Mouse (Mus musculus) bone marrow macrophage, adult 2 months (primary cell): Measurements from ENCODE around the gene Washc1.

Experiments used
- CTCF ChIP-seq: IDR thresholded peaks from 2 replicates; pipeline ENCODE4 v1.5.1; 2012; ENCODE audit warnings: low read depth, mild to moderate bottlenecking, low read length, moderate library complexity
- POLR2A ChIP-seq: IDR thresholded peaks from 2 replicates; pipeline ENCODE4 v1.6.1; 2012; ENCODE audit warnings: mild to moderate bottlenecking, low read depth, low read length, borderline replicate concordance

DNA sequence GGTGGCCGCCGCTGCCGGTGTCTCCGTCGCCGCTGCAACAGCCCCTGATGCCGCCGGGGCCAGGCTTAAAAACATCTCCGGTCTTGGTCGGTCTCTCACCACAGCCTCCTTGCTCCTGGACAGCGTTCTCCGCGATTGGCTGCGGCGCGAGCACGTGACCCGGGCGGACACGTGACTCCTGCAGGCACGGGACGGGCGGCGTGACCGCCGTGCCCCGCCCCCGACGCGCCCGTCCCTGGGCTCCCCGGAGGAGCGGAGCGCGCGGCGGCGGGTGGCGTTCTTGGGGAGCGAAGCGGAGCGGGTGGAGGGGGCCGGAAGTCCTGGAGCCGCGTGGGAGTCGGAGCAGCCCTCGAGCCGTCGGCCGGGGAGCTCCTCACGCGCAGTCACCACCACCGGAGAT lies 34.4 kb upstream of the Washc1 start, which contains the start of gene Ankrd12:
- no peak for TF ChIP-seq CTCF
- TF ChIP-seq POLR2A, result no peak
